Mouse (Mus musculus) liver, postnatal 0 days (tissue): Measurements from ENCODE around the gene Abcb4. TPM values are rescaled to one million over a fixed set of nuclear protein-coding genes. Genes with fewer than 3 reads are reported as not detected.
"Not testable (repeated sequence)": the region's sequence is repeated elsewhere in the genome, so short reads cannot be mapped to it uniquely, and the experiment has no call there.

Experiments used
- ATAC-seq: fragments of 200-750 bp; cut with Nextera tagmentation; 2 replicates; pipeline ENCODE4 v1.8.0; 2017; ENCODE audit warnings: mild to moderate bottlenecking, moderate library complexity
- DNase-seq: peaks from one replicate; pipeline ENCODE4 v3.0.0-alpha.2; 2016
- H3K27ac ChIP-seq: fragments of 300-500 bp; sonication (generic); 2 replicates; pipeline ENCODE4 v1.5.1; 2014; ENCODE audit warnings: antibody characterized with exemption, moderate library complexity, mild to moderate bottlenecking, low read depth
- H3K27me3 ChIP-seq: fragments of 300-500 bp; sonication (generic); 2 replicates; pipeline ENCODE4 v1.6.1; 2014; ENCODE audit warnings: low read length, control low read depth, mixed read lengths; ENCODE audit not compliant: insufficient read depth
- H3K36me3 ChIP-seq: fragments of 300-500 bp; sonication (generic); replicated peaks from 2 replicates; pipeline ENCODE4 v1.6.1; 2014; ENCODE audit warnings: mild to moderate bottlenecking, control low read depth, low read length, moderate library complexity, mixed read lengths; ENCODE audit not compliant: insufficient read depth
- H3K4me1 ChIP-seq: fragments of 300-500 bp; sonication (generic); 2 replicates; pipeline ENCODE4 v1.6.1; 2014; ENCODE audit warnings: antibody characterized with exemption, mild to moderate bottlenecking, control low read depth; ENCODE audit not compliant: insufficient read depth
- H3K4me2 ChIP-seq: fragments of 300-500 bp; sonication (generic); 2 replicates; pipeline ENCODE4 v1.6.1; 2014; ENCODE audit warnings: low read depth, mild to moderate bottlenecking, low read length, moderate library complexity, mixed read lengths
- H3K4me3 ChIP-seq: fragments of 300-500 bp; sonication (generic); 2 replicates; pipeline ENCODE4 v1.5.1; 2014; ENCODE audit warnings: low read depth, low read length
- H3K9ac ChIP-seq: fragments of 300-500 bp; sonication (generic); replicated peaks from 2 replicates; pipeline ENCODE4 v1.6.1; 2014; ENCODE audit warnings: mild to moderate bottlenecking, moderate library complexity
- H3K9me3 ChIP-seq: fragments of 300-500 bp; sonication (generic); 2 replicates; pipeline ENCODE4 v1.6.1; 2016; ENCODE audit warnings: mild to moderate bottlenecking, control low read depth, low read length, mixed read lengths
- CTCF ChIP-seq: sonication (generic); IDR thresholded peaks from 2 replicates; pipeline ENCODE4 v1.5.1; 2016; ENCODE audit warnings: antibody characterized with exemption, low read depth
- EP300 ChIP-seq: IDR thresholded peaks from 2 replicates; pipeline ENCODE4 v1.6.1; 2016; ENCODE audit warnings: antibody characterized with exemption, low read depth, mild to moderate bottlenecking
- WGBS: fragments of 180-500 bp; shearing (Covaris S2); extraction: QIAGEN DNeasy Blood & Tissue Kit; methylation state at CpG from one replicate; pipeline ENCODE4 v1.1.7; 2014; ENCODE audit not compliant: insufficient replicate concordance; 5-methylcytosine and 5-hydroxymethylcytosine counted together
- polyA plus RNA-seq: library from polyadenylated mRNA; unstranded; fragments of >200 nt; fragmentation: Nextera tagmentation; extraction: Ambion mirVana; gene quantifications from 2 replicates; pipeline ENCODE4 v1.2.1, GENCODE M21; 2015

Abcb4 gene
- polyA plus RNA-seq, 1 experiment from 2014 or later, result 75.6 TPM

DNA sequence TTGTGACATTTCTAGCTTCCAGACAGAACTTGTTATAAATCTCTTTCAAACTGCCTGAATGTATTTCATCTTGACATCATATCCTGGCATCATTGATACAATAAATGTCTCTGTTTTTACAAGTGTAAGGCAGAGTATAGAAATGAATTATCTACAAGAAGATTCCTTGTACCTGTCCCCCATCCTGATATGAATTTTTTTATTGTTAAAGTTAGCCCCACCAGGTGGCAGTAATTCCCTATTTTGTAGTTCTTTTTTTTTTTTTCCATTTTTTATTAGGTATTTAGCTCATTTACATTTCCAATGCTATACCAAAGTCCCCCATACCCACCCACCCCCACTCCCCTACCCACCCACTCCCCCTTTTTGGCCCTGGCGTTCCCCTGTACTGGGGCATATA, 47.7 kb downstream of the Abcb4 start:
- not testable (repeated sequence) for H3K4me1 ChIP-seq, H3K4me2 ChIP-seq, H3K9me3 ChIP-seq, DNase-seq, H3K27ac ChIP-seq, H3K27me3 ChIP-seq, H3K9ac ChIP-seq, ATAC-seq, H3K4me3 ChIP-seq
- no CpG with 5 or more reads among the region's 1 CpGs for WGBS
- 0 out of 2 replicates have a peak, but pooled peaks have one; percentile 8 for TF ChIP-seq CTCF
- H3K36me3 ChIP-seq, result peaks cover 67% of the 10 kb centered on the region

DNA sequence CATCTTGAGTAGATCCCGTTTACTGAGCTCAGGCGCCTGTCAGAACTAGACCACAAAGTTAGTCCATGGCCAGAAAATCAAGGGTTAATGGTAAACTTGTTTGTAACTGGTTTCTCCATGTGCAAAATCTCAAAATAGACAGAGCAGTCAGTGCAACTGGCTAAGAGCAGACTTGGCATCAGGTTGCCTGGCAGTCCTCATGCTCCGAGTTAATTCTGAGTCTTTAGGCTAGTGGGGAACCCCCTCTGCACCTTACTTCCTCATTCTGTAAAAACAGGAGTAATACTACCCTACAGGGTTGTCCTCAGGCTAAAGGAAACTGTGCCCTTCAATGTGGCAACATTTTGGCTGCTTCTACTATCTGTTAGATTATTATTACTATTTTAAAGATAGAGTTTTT, 50.3 kb downstream of the Abcb4 start:
- Histone ChIP-seq H3K4me2 (no peak overlapping the region), H3K4me1 (peaks cover 3% of the 10 kb centered on the region; the same call in 1 of the 2 replicates), H3K27ac (no peak overlapping the region), H3K9me3 (no peaks in the 10 kb centered on the region), H3K36me3 (peaks cover 59% of the 10 kb centered on the region), H3K9ac (no peak overlapping the region), H3K27me3 (no peaks in the 10 kb centered on the region), H3K4me3 (no peak overlapping the region)
- DNase-seq (no peak), ATAC-seq (no peak)
- WGBS, result 66% methylated on average over 3 of the region's 3 CpGs
- TF ChIP-seq EP300 (no peak), CTCF (no peak)

DNA sequence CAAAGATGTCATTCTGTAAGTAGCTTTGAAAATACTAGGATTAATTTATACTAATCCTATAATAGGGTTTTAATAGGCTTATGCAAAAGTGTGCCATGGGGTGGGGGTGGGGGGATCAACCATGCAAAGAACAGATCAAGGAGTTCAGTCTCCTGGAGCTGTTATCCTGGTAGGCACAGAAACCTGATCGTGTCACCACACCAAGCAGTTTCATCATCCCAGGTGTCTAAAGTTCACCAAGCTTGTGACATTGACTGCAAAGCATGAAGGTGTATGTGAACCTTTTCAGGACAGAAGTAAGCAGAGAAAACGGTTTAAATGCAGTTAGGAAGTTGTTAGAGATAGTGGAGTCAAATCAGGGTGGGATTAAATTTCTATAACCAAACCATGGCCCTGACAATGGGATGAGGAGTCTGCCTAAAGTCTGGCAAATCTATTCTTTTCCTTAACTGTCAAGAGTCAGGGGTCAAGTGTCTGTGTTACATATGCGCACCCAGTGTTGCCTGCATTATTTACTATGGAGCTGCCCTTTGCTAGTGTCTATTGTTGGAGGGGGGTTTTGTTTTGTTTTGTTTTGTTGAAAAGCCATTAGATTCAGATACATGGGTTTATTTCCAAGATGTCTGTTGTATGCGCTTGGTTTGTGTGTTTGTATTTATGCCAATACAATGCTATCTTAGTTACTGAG, 54.0 kb downstream of the Abcb4 start:
- peaks cover 56% of the 10 kb centered on the region for H3K36me3 ChIP-seq
- TF ChIP-seq CTCF, result no peak
- no peak; the same call in 1 of the 2 replicates for TF ChIP-seq EP300
- peak overlapping the region; percentile 68 for H3K27ac ChIP-seq
- H3K27me3 ChIP-seq, result no peaks in the 10 kb centered on the region
- H3K9me3 ChIP-seq, result no peaks in the 10 kb centered on the region
- no peak overlapping the region for H3K4me2 ChIP-seq
- H3K4me3 ChIP-seq, result no peak overlapping the region
- no peak overlapping the region for H3K9ac ChIP-seq
- peak; percentile 37 for DNase-seq
- H3K4me1 ChIP-seq, result peaks cover 3% of the 10 kb centered on the region; the same call in 1 of the 2 replicates
- peak; percentile 87 for ATAC-seq
- 67% methylated on average over 4 of the region's 4 CpGs for WGBS

DNA sequence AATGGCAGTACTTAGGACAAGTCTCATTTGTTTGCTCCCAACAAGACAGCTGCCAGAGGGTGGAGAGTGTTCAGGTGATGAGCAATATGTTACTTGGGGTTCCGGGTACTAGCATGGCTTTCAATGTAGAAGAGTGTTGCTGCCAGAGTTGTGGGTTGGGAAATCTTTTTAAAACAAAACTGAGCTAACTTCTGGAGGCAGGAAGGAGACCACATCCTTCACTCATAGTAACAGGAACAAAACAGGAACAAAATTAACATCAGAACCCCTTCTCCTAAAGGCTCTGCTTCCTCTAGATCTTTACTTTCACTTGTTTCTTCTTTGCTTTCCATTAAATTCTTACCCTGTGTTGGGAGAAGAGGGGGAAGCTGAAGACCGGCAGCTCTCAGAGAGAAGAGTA, 60.1 kb downstream of the Abcb4 start:
- 77% methylated on average over 2 of the region's 2 CpGs for WGBS
- Histone ChIP-seq H3K9me3 (no peaks in the 10 kb centered on the region), H3K27me3 (no peaks in the 10 kb centered on the region)

DNA sequence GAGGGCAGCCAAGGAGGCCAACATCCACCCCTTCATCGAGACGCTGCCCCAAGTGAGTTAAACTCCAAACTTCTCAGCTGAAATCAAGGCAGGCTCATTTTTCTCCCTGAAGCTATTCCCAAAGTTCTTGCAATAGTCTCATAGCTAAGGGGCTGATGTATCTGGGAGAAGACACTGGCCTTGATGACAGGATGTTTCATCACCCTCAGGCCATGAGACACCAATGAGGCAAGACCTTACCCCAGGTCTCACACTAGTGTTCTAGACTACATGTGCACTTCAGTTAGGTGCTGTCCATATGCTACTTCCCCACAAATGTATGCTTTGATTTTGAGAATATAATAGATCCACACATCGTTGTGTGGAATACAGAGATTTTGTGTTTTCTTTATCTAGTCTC, 62.0 kb downstream of the Abcb4 start:
- Histone ChIP-seq H3K4me3 (no peak overlapping the region), H3K27me3 (no peaks in the 10 kb centered on the region), H3K27ac (no peak overlapping the region), H3K9ac (no peak overlapping the region), H3K36me3 (peaks cover 63% of the 10 kb centered on the region), H3K4me1 (no peaks in the 10 kb centered on the region), H3K4me2 (no peak overlapping the region), H3K9me3 (no peaks in the 10 kb centered on the region)
- ATAC-seq (no peak), DNase-seq (no peak)
- TF ChIP-seq CTCF, result no peak
- no peak for TF ChIP-seq EP300
- 91% methylated on average over 3 of the region's 3 CpGs for WGBS

More for the DNA sequence above, 60.1 kb downstream of the Abcb4 start:
- TF ChIP-seq EP300, result no peak
- Histone ChIP-seq H3K27ac (no peak overlapping the region), H3K36me3 (peaks cover 61% of the 10 kb centered on the region), H3K9ac (no peak overlapping the region), H3K4me1 (no peaks in the 10 kb centered on the region), H3K4me2 (no peak overlapping the region), H3K4me3 (no peak overlapping the region)
- DNase-seq (no peak), ATAC-seq (no peak)

DNA sequence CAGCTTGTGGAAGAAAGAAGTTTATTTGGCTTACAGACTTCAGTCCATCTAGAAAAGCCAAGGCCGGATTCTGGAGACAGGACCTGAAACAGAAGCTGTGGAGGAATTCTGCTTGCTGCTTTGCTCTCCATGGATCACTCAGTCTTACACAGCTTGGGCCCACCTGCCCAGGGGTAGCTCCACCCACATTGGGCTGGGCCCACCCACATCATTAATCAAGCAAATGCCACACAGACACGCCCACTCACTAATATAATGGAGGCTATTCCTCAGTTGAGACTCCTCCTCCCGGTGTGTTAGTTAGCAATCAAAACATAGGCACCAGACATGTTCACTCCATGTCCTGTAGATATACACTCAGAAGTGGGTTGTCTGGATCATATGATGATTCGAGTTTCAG, 67.0 kb downstream of the Abcb4 start:
- Histone ChIP-seq H3K9me3 (no peaks in the 10 kb centered on the region), H3K36me3 (peaks cover 55% of the 10 kb centered on the region), H3K9ac (no peak overlapping the region), H3K4me1 (no peaks in the 10 kb centered on the region), H3K4me3 (no peak overlapping the region), H3K4me2 (no peak overlapping the region), H3K27ac (no peak overlapping the region), H3K27me3 (no peaks in the 10 kb centered on the region)
- WGBS, result 83% methylated on average over 4 of the region's 4 CpGs
- ATAC-seq (peak; percentile 40), DNase-seq (no peak)
- TF ChIP-seq CTCF (no peak), EP300 (no peak)
